Mouse (Mus musculus): Measurements from ENCODE around the gene I0C0044D17Rik. TPM values are rescaled to one million over a fixed set of nuclear protein-coding genes. Genes with fewer than 3 reads are reported as not detected.
"Not testable (repeated sequence)": the region's sequence is repeated elsewhere in the genome, so short reads cannot be mapped to it uniquely, and the experiment has no call there.

Gene I0C0044D17Rik
- polyA plus RNA-seq, 1 experiment from 2014 or later = not detected

GRCm38 (mm10) chr4:98846396-98846795 lies 22.8 kb upstream of the I0C0044D17Rik start:
- no peaks in the 10 kb centered on the region for H3K27me3 ChIP-seq (replicated peaks)
- no peak overlapping the region for H3K9ac ChIP-seq
- no peak overlapping the region for H3K27ac ChIP-seq (ENCODE audit: poor library complexity, severe bottlenecking)
- 57% methylated on average over 3 of the region's 3 CpGs for WGBS
- no peak overlapping the region for H3K4me3 ChIP-seq
- peaks cover 6% of the 10 kb centered on the region for H3K4me1 ChIP-seq (replicated peaks)
- H3K36me3 ChIP-seq = no peaks in the 10 kb centered on the region
- ATAC-seq (ENCODE audit: insufficient number of reproducible peaks, low FRiP score) = no peak
- peaks cover 5% of the 10 kb centered on the region; the same call in 1 of the 2 replicates for H3K9me3 ChIP-seq (replicated peaks)
- H3K4me2 ChIP-seq = no peak overlapping the region

- WGBS = 76% methylated on average over 8 of the region's 8 CpGs
- peaks cover 5% of the 10 kb centered on the region; the same call in 1 of the 2 replicates for H3K9me3 ChIP-seq (replicated peaks)
- H3K9ac ChIP-seq = no peak overlapping the region
- no peaks in the 10 kb centered on the region for H3K27me3 ChIP-seq (replicated peaks)
- H3K4me1 ChIP-seq (replicated peaks) = peaks cover 6% of the 10 kb centered on the region
- no peak overlapping the region for H3K4me3 ChIP-seq
- no peaks in the 10 kb centered on the region for H3K36me3 ChIP-seq
- no peak overlapping the region for H3K4me2 ChIP-seq
- ATAC-seq (ENCODE audit: insufficient number of reproducible peaks, low FRiP score) = no peak
- no peak overlapping the region for H3K27ac ChIP-seq (ENCODE audit: poor library complexity, severe bottlenecking)
Measured at GRCm38 (mm10) chr4:98845687-98846125, 22.1 kb upstream of the I0C0044D17Rik start.

DNA sequence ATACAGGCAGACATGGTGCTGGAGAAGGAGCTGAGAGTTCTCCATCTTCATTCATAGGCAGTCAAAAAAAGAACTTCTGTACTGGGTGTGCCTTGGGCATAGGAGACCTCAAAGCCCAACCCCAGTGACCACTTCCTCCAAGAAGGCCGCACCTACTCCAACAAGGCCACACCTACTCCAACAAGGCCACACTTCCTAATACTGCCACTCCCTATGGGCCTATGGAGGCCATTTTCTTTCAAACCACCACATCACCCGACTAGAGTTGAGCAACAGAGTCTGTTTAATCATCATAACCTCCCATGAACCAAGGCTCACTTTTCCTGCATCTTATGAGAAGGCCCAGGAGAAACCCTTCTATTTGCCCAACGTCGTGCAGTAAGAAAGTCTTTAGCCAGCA lies 21.6 kb upstream of the I0C0044D17Rik start:
- WGBS = 82% methylated on average over 4 of the region's 4 CpGs

GRCm38 (mm10) chr4:98843906-98844597 lies 20.4 kb upstream of the I0C0044D17Rik start:
- Histone ChIP-seq H3K9me3 (replicated peaks) (no peaks in the 10 kb centered on the region), H3K4me3 (no peak overlapping the region), H3K27me3 (replicated peaks) (no peaks in the 10 kb centered on the region), H3K4me1 (replicated peaks) (peaks cover 6% of the 10 kb centered on the region), H3K36me3 (no peaks in the 10 kb centered on the region), H3K27ac (ENCODE audit: poor library complexity, severe bottlenecking) (no peak overlapping the region), H3K4me2 (no peak overlapping the region), H3K9ac (no peak overlapping the region)
- no peak for ATAC-seq (ENCODE audit: insufficient number of reproducible peaks, low FRiP score)
- WGBS = 73% methylated on average over 7 of the region's 7 CpGs

More for the DNA sequence above, 21.6 kb upstream of the I0C0044D17Rik start:
- Histone ChIP-seq H3K4me2 (no peak overlapping the region), H3K36me3 (no peaks in the 10 kb centered on the region), H3K9ac (no peak overlapping the region), H3K9me3 (replicated peaks) (peaks cover 2% of the 10 kb centered on the region; the same call in 1 of the 2 replicates), H3K27me3 (replicated peaks) (no peaks in the 10 kb centered on the region), H3K4me3 (no peak overlapping the region), H3K27ac (ENCODE audit: poor library complexity, severe bottlenecking) (no peak overlapping the region), H3K4me1 (replicated peaks) (peaks cover 6% of the 10 kb centered on the region)
- no peak for ATAC-seq (ENCODE audit: insufficient number of reproducible peaks, low FRiP score)

GRCm38 (mm10) chr4:98841251-98841650 lies 17.6 kb upstream of the I0C0044D17Rik start:
- 93% methylated on average over 6 of the region's 6 CpGs for WGBS
- H3K4me3 ChIP-seq; H3K9me3 ChIP-seq (replicated peaks): not testable (repeated sequence)

GRCm38 (mm10) chr4:98840526-98840925 lies 16.9 kb upstream of the I0C0044D17Rik start:
- no peaks in the 10 kb centered on the region for H3K36me3 ChIP-seq
- no peaks in the 10 kb centered on the region for H3K27me3 ChIP-seq (replicated peaks)
- ATAC-seq (ENCODE audit: insufficient number of reproducible peaks, low FRiP score) = no peak
- H3K4me1 ChIP-seq (replicated peaks) = peaks cover 3% of the 10 kb centered on the region
- H3K9ac ChIP-seq = no peak overlapping the region
- H3K4me3 ChIP-seq = no peak overlapping the region
- no peak overlapping the region for H3K4me2 ChIP-seq
- H3K9me3 ChIP-seq (replicated peaks) = no peaks in the 10 kb centered on the region
- no peak overlapping the region for H3K27ac ChIP-seq (ENCODE audit: poor library complexity, severe bottlenecking)
- WGBS = 70% methylated on average over 6 of the region's 6 CpGs

More at GRCm38 (mm10) chr4:98841251-98841650, 17.6 kb upstream of the I0C0044D17Rik start:
- not testable (repeated sequence) for ATAC-seq (ENCODE audit: insufficient number of reproducible peaks, low FRiP score); H3K27ac ChIP-seq (ENCODE audit: poor library complexity, severe bottlenecking); H3K9ac ChIP-seq; H3K4me1 ChIP-seq (replicated peaks); H3K36me3 ChIP-seq; H3K27me3 ChIP-seq (replicated peaks); H3K4me2 ChIP-seq

- H3K4me2 ChIP-seq = no peak overlapping the region
- H3K4me1 ChIP-seq (replicated peaks) = peaks cover 3% of the 10 kb centered on the region
- H3K4me3 ChIP-seq = no peak overlapping the region
- no peak overlapping the region for H3K9ac ChIP-seq
- H3K9me3 ChIP-seq (replicated peaks) = no peaks in the 10 kb centered on the region
- WGBS = 79% methylated on average over 4 of the region's 4 CpGs
- H3K27me3 ChIP-seq (replicated peaks) = no peaks in the 10 kb centered on the region
- H3K27ac ChIP-seq (ENCODE audit: poor library complexity, severe bottlenecking) = no peak overlapping the region
- no peak for ATAC-seq (ENCODE audit: insufficient number of reproducible peaks, low FRiP score)
- H3K36me3 ChIP-seq = no peaks in the 10 kb centered on the region
Measured at GRCm38 (mm10) chr4:98838913-98839312, 15.3 kb upstream of the I0C0044D17Rik start.

GRCm38 (mm10) chr4:98837715-98838505 lies 14.3 kb upstream of the I0C0044D17Rik start:
- H3K27ac ChIP-seq (ENCODE audit: poor library complexity, severe bottlenecking) = no peak overlapping the region
- no peak for ATAC-seq (ENCODE audit: insufficient number of reproducible peaks, low FRiP score)
- H3K4me1 ChIP-seq (replicated peaks) = peaks cover 3% of the 10 kb centered on the region
- H3K27me3 ChIP-seq (replicated peaks) = no peaks in the 10 kb centered on the region
- H3K4me3 ChIP-seq = no peak overlapping the region
- H3K9ac ChIP-seq = no peak overlapping the region
- no peaks in the 10 kb centered on the region for H3K9me3 ChIP-seq (replicated peaks)
- no peaks in the 10 kb centered on the region for H3K36me3 ChIP-seq
- H3K4me2 ChIP-seq = no peak overlapping the region
- 89% methylated on average over 16 of the region's 16 CpGs for WGBS

- Histone ChIP-seq H3K4me1 (replicated peaks) (peaks cover 3% of the 10 kb centered on the region), H3K27ac (ENCODE audit: poor library complexity, severe bottlenecking) (no peak overlapping the region), H3K4me2 (no peak overlapping the region), H3K27me3 (replicated peaks) (no peaks in the 10 kb centered on the region), H3K36me3 (no peaks in the 10 kb centered on the region), H3K9me3 (replicated peaks) (no peaks in the 10 kb centered on the region), H3K9ac (no peak overlapping the region), H3K4me3 (no peak overlapping the region)
- ATAC-seq (ENCODE audit: insufficient number of reproducible peaks, low FRiP score) = no peak
- WGBS = 21% methylated on average over 5 of the region's 5 CpGs
Measured at GRCm38 (mm10) chr4:98836519-98836918, 12.9 kb upstream of the I0C0044D17Rik start.

- H3K36me3 ChIP-seq = no peaks in the 10 kb centered on the region
- no peaks in the 10 kb centered on the region for H3K9me3 ChIP-seq (replicated peaks)
- H3K27ac ChIP-seq (ENCODE audit: poor library complexity, severe bottlenecking) = no peak overlapping the region
- 63% methylated on average over 4 of the region's 4 CpGs for WGBS
- H3K4me3 ChIP-seq = no peak overlapping the region
- peaks cover 3% of the 10 kb centered on the region for H3K4me1 ChIP-seq (replicated peaks)
- no peak overlapping the region for H3K9ac ChIP-seq
- no peak overlapping the region for H3K4me2 ChIP-seq
- H3K27me3 ChIP-seq (replicated peaks) = no peaks in the 10 kb centered on the region
- no peak for ATAC-seq (ENCODE audit: insufficient number of reproducible peaks, low FRiP score)
Measured at GRCm38 (mm10) chr4:98834782-98835181, 11.1 kb upstream of the I0C0044D17Rik start.

GRCm38 (mm10) chr4:98831726-98832125 lies 8.1 kb upstream of the I0C0044D17Rik start:
- no peak overlapping the region for H3K4me2 ChIP-seq
- H3K9me3 ChIP-seq (replicated peaks) = no peaks in the 10 kb centered on the region
- no peak for ATAC-seq (ENCODE audit: insufficient number of reproducible peaks, low FRiP score)
- H3K36me3 ChIP-seq = no peaks in the 10 kb centered on the region
- H3K27me3 ChIP-seq (replicated peaks) = no peaks in the 10 kb centered on the region
- WGBS = 46% methylated on average over 1 of the region's 1 CpGs
- peaks cover 6% of the 10 kb centered on the region for H3K4me1 ChIP-seq (replicated peaks)
- no peak overlapping the region for H3K27ac ChIP-seq (ENCODE audit: poor library complexity, severe bottlenecking)
- no peak overlapping the region for H3K4me3 ChIP-seq
- H3K9ac ChIP-seq = no peak overlapping the region

All from heart, embryonic 12.5 days (tissue).